In the genomic region with DNA sequence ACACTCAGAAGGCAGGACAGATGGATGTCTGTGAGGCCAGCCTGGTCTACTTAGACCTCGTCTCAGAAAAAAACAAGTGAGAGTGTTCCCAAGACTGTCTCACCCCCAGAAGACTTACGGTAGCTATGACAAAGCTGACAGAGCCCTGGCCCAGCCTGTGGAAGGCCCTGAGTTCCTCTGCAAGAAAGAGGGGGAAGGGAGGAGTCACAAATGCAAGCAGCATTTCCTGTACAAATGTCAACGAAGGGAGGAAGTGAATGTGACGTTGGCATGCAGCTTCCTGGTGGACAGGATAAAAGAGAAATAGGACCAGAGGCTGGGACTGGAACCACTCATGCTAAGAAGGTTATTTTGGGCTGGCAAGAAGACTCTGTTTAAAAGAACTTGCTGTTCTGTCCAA, we compare ENCODE assay signal across 9 mouse cellular contexts. TPM values are rescaled to one million over a fixed set of nuclear protein-coding genes. Genes with fewer than 3 reads are reported as not detected.
DNase-seq lines count a peak whose midpoint lies in the region; ATAC-seq and TF ChIP-seq lines count a peak whose summit lies in the region.
"Had no signal": no experiment of that assay in that cellular context is flagged by ENCODE, and none has a peak within 500 bp of the region (broad histone marks: within the 10 kb centered on the region; RNA-seq: fewer than 3 reads in every experiment).

No protein-coding gene starts in this region.

- no peak for TF ChIP-seq POLR2A in kidney, adult 2 months (IDR thresholded peaks at IDR 0.05; ENCODE audit: low read depth, low read length)

- H3K4me2 ChIP-seq in hindbrain, embryonic 11.5 days (replicated peaks; ENCODE audit: low read depth, low read length): no peak overlapping the region
- H3K4me2 ChIP-seq in intestine, postnatal 0 days (replicated peaks; ENCODE audit: low read depth): no peak overlapping the region
- H3K4me2 ChIP-seq in hindbrain, embryonic 16.5 days (ENCODE audit: low read length): no peak overlapping the region
- H3K4me2 ChIP-seq: limb, embryonic 15.5 days had no signal

- no peak for TF ChIP-seq CTCF in kidney, adult 2 months (conservative IDR thresholded peaks at IDR 0.05; ENCODE audit: insufficient read depth, insufficient read length, low read depth, low read length)
- TF ChIP-seq CTCF in intestine, postnatal 0 days (IDR thresholded peaks at IDR 0.05; ENCODE audit: low read depth): no peak

- H3K9ac ChIP-seq in hindbrain, embryonic 11.5 days (ENCODE audit: low read depth, low read length): no peak overlapping the region
- no peak overlapping the region for H3K9ac ChIP-seq in intestine, postnatal 0 days (ENCODE audit: low read depth, low read length)
- no peak overlapping the region for H3K9ac ChIP-seq in hindbrain, embryonic 16.5 days (ENCODE audit: low read depth, low read length)
- H3K9ac ChIP-seq: limb, embryonic 15.5 days had no signal

- no peaks in the 10 kb centered on the region for H3K27me3 ChIP-seq in kidney, adult 2 months (replicated peaks; ENCODE audit: control insufficient read depth, insufficient read depth, low read length)
- H3K27me3 ChIP-seq in hindbrain, embryonic 11.5 days (ENCODE audit: control insufficient read depth, insufficient read depth, low read length): no peaks in the 10 kb centered on the region
- no peaks in the 10 kb centered on the region for H3K27me3 ChIP-seq in intestine, postnatal 0 days (replicated peaks; ENCODE audit: control insufficient read depth, insufficient read depth, low read length)
- H3K27me3 ChIP-seq in hindbrain, embryonic 16.5 days (replicated peaks; ENCODE audit: control insufficient read depth, insufficient read depth, low read length): no peaks in the 10 kb centered on the region
- H3K27me3 ChIP-seq: limb, embryonic 15.5 days had no signal

- peak overlapping the region; percentile 53; the same call in 1 of the 2 replicates for H3K27ac ChIP-seq in kidney, adult 2 months (ENCODE audit: insufficient read depth, low read depth, low read length)
- no peak overlapping the region for H3K27ac ChIP-seq in hindbrain, embryonic 11.5 days (ENCODE audit: low read depth, low read length)
- H3K27ac ChIP-seq in intestine, postnatal 0 days (ENCODE audit: low read depth, low read length): no peak overlapping the region; the same call in 1 of the 2 replicates
- no peak overlapping the region for H3K27ac ChIP-seq in hindbrain, embryonic 16.5 days (ENCODE audit: low read depth, low read length)
- H3K27ac ChIP-seq: limb, embryonic 15.5 days had no signal

- DNase-seq in heart, adult 9 months (ENCODE audit: low spot score in 2 of 2): peak; percentile 57 to 73
- no peak for DNase-seq in heart, postnatal 4 days
- DNase-seq in kidney, adult 2 months: peak; percentile 71
- peak; percentile 71 for DNase-seq in lung, postnatal 10 days
- peak; percentile 75 for DNase-seq in thymus, postnatal 14 days
- no peak for DNase-seq in hindbrain, embryonic 11.5 days (ENCODE audit: low spot score)

- no peak for ATAC-seq in hindbrain, embryonic 11.5 days (ENCODE audit: low FRiP score)
- no peak for ATAC-seq in intestine, postnatal 0 days
- no peak for ATAC-seq in hindbrain, embryonic 16.5 days

- no peaks in the 10 kb centered on the region for H3K4me1 ChIP-seq in kidney, adult 2 months (ENCODE audit: control insufficient read depth, insufficient read depth, low read length)
- no peaks in the 10 kb centered on the region for H3K4me1 ChIP-seq in hindbrain, embryonic 11.5 days (replicated peaks; ENCODE audit: control insufficient read depth, insufficient read depth, low read length)
- peaks cover 4% of the 10 kb centered on the region; the same call in 1 of the 2 replicates for H3K4me1 ChIP-seq in intestine, postnatal 0 days (replicated peaks; ENCODE audit: control insufficient read depth, insufficient read depth, low read length)
- peaks cover 9% of the 10 kb centered on the region for H3K4me1 ChIP-seq in hindbrain, embryonic 16.5 days (ENCODE audit: control insufficient read depth, insufficient read depth, low read depth, low read length)

- H3K36me3 ChIP-seq in kidney, adult 2 months (ENCODE audit: control insufficient read depth, insufficient read depth, low read length): no peaks in the 10 kb centered on the region
- H3K36me3 ChIP-seq in hindbrain, embryonic 11.5 days (ENCODE audit: control insufficient read depth, insufficient read depth, low read length): no peaks in the 10 kb centered on the region
- H3K36me3 ChIP-seq in intestine, postnatal 0 days (ENCODE audit: control insufficient read depth, insufficient read depth): no peaks in the 10 kb centered on the region
- no peaks in the 10 kb centered on the region for H3K36me3 ChIP-seq in hindbrain, embryonic 16.5 days (ENCODE audit: control insufficient read depth, insufficient read depth, low read length)
- H3K36me3 ChIP-seq: limb, embryonic 15.5 days had no signal

- H3K9me3 ChIP-seq in hindbrain, embryonic 11.5 days (ENCODE audit: control insufficient read depth, low read length): no peaks in the 10 kb centered on the region
- H3K9me3 ChIP-seq in intestine, postnatal 0 days (ENCODE audit: control insufficient read depth): no peaks in the 10 kb centered on the region
- no peaks in the 10 kb centered on the region for H3K9me3 ChIP-seq in hindbrain, embryonic 16.5 days (ENCODE audit: control insufficient read depth, low read length)
- H3K9me3 ChIP-seq: limb, embryonic 15.5 days had no signal

- WGBS in kidney, adult 2 months: 44% methylated on average over 4 of the region's 4 CpGs
- 78% methylated on average over 4 of the region's 4 CpGs for WGBS in hindbrain, embryonic 11.5 days
- whole genome bisulfite sequencing in intestine, postnatal 0 days: 44% methylated on average over 4 of the region's 4 CpGs
- 73% methylated on average over 4 of the region's 4 CpGs for WGBS in hindbrain, embryonic 16.5 days

- H3K4me3 ChIP-seq in kidney, adult 2 months (ENCODE audit: insufficient read depth, low read depth, low read length): no peak overlapping the region
- no peak overlapping the region for H3K4me3 ChIP-seq in hindbrain, embryonic 11.5 days (ENCODE audit: low read depth, low read length)
- H3K4me3 ChIP-seq in intestine, postnatal 0 days (ENCODE audit: low read depth, low read length): no peak overlapping the region
- no peak overlapping the region for H3K4me3 ChIP-seq in hindbrain, embryonic 16.5 days (ENCODE audit: low read length)
- H3K4me3 ChIP-seq: limb, embryonic 15.5 days had no signal

RNA-seq across cellular contexts. Expression of gene Yy1, which starts 31.6 kb away (rescaled TPM):
- total RNA-seq in heart, postnatal 4 days (2021): 10 to 100 TPM; 39.6 to 40.5 TPM
- polyA plus RNA-seq in kidney, adult 2 months (2012; rRNA removed): 13.5 and 14.1 TPM in 2 replicates
- polyA plus RNA-seq in hindbrain, embryonic 11.5 days (2014; fragmentation: Nextera tagmentation; extraction: Ambion mirVana): 17.4 and 21.1 TPM in 2 replicates
- polyA plus RNA-seq in intestine, postnatal 0 days (2015; fragmentation: Nextera tagmentation; extraction: Ambion mirVana): 10.3 and 10.9 TPM in 2 replicates
- 9.7 and 9.8 TPM in 2 replicates for polyA plus RNA-seq in hindbrain, embryonic 16.5 days (2015; fragmentation: Nextera tagmentation; extraction: Ambion mirVana)

RNA-seq across cellular contexts. Expression of gene Degs2, which starts 59.1 kb away (rescaled TPM):
- not detected for total RNA-seq in heart, postnatal 4 days (2021)
- polyA plus RNA-seq in kidney, adult 2 months (2012; rRNA removed): 24.2 and 28.8 TPM in 2 replicates
- polyA plus RNA-seq in hindbrain, embryonic 11.5 days (2014; fragmentation: Nextera tagmentation; extraction: Ambion mirVana): 0.59 and 2.7 TPM in 2 replicates
- 264 and 273 TPM in 2 replicates for polyA plus RNA-seq in intestine, postnatal 0 days (2015; fragmentation: Nextera tagmentation; extraction: Ambion mirVana)
- 1.8 and 2.5 TPM in 2 replicates for polyA plus RNA-seq in hindbrain, embryonic 16.5 days (2015; fragmentation: Nextera tagmentation; extraction: Ambion mirVana)

Comparison
In these comparisons a context has a peak if more than half of its experiments do, and no peak if none do; other contexts are left out.
1. DNase-seq: peak in heart, adult 9 months (2 of 2), kidney, adult 2 months (single experiment), lung, postnatal 10 days (single experiment) and thymus, postnatal 14 days (single experiment); none in heart, postnatal 4 days (single experiment) and hindbrain, embryonic 11.5 days (single experiment).